Mouse (Mus musculus) neural tube, embryonic 12.5 days (tissue): ENCODE data around the gene Gk. TPM values are rescaled to one million over a fixed set of nuclear protein-coding genes. Genes with fewer than 3 reads are reported as not detected.

ENCODE experiments used
- ATAC-seq: fragments of 200-750 bp; cut with Nextera tagmentation; 2 replicates; pipeline ENCODE4 v1.8.0; 2017; ENCODE audit warnings: low read depth, mild to moderate bottlenecking, moderate TSS enrichment, moderate library complexity; ENCODE audit not compliant: low FRiP score
- H3K27ac ChIP-seq: fragments of 300-500 bp; sonication (generic); 2 replicates; pipeline ENCODE4 v1.5.1; 2016
- H3K27me3 ChIP-seq: fragments of 300-500 bp; sonication (generic); replicated peaks from 2 replicates; pipeline ENCODE4 v1.6.1; 2016; ENCODE audit warnings: mild to moderate bottlenecking
- H3K36me3 ChIP-seq: fragments of 300-500 bp; sonication (generic); 2 replicates; pipeline ENCODE4 v1.6.1; 2016; ENCODE audit warnings: mild to moderate bottlenecking
- H3K4me1 ChIP-seq: fragments of 300-500 bp; sonication (generic); 2 replicates; pipeline ENCODE4 v1.6.1; 2016
- H3K4me2 ChIP-seq: fragments of 300-500 bp; sonication (generic); replicated peaks from 2 replicates; pipeline ENCODE4 v1.6.1; 2016; ENCODE audit warnings: mild to moderate bottlenecking
- H3K4me3 ChIP-seq: fragments of 300-500 bp; sonication (generic); 2 replicates; pipeline ENCODE4 v1.5.1; 2016
- H3K9ac ChIP-seq: fragments of 300-500 bp; sonication (generic); 2 replicates; pipeline ENCODE4 v1.6.1; 2016; ENCODE audit warnings: mild to moderate bottlenecking
- H3K9me3 ChIP-seq: fragments of 300-500 bp; sonication (generic); 2 replicates; pipeline ENCODE4 v1.6.1; 2016; ENCODE audit warnings: mild to moderate bottlenecking
- WGBS: fragments of 180-500 bp; shearing (Covaris S2); methylation state at CpG from one replicate; pipeline ENCODE4 v1.1.7; 2016; 5-methylcytosine and 5-hydroxymethylcytosine counted together
- polyA plus RNA-seq: library from polyadenylated mRNA; unstranded; fragments of >200 nt; fragmentation: Nextera tagmentation; extraction: Ambion mirVana; gene quantifications from 2 replicates; pipeline ENCODE4 v1.2.1, GENCODE M21; 2016

The Gk gene
- polyA plus RNA-seq = 5.3 and 8.2 TPM in 2 replicates

DNA sequence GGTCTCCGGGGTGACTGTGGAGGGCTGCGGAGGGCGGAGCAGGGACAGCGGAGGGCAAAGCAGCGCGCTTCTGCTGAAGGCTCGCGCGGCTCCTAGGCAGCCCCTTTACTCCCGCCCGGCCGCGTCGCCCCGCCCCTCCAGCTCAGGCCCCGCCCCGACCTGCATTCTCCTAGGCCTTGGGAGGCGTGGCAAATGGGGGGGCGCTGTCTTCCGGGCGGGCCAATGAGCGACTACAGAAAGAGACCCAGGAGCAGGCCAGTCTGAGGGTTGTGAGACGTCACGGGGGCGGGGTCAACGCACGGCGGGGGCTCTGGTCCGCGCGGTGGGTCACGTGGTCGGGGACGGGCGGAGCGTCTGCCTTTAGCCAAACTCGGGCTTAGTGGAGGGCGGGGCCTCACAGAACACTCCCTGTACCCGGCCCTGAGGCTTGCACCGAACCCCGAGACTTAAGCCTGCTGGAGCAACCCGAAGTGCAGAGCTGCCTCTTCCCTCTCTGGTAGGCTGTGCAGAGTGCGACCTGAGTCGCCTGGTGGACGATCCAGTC is at the start of gene Gk:
TSS of gene Gk (minus strand) at position 276 of the 544 bp plus-strand sequence.
- Histone ChIP-seq H3K4me1 (no peaks in the 10 kb centered on the region), H3K9me3 (no peaks in the 10 kb centered on the region), H3K4me3 (peak within 1 kb of the TSS; percentile 42), H3K4me2 (peak within 1 kb of the TSS; percentile 62), H3K9ac (peak within 1 kb of the TSS; percentile 48), H3K36me3 (no peaks in the 10 kb centered on the region), H3K27me3 (no peaks in the 10 kb centered on the region), H3K27ac (0 out of 2 replicates have a peak within 1 kb of the TSS, but pooled peaks have one; percentile 37)
- 16% methylated on average over 41 of the region's 45 CpGs for WGBS
- ATAC-seq = peak; percentile 99

DNA sequence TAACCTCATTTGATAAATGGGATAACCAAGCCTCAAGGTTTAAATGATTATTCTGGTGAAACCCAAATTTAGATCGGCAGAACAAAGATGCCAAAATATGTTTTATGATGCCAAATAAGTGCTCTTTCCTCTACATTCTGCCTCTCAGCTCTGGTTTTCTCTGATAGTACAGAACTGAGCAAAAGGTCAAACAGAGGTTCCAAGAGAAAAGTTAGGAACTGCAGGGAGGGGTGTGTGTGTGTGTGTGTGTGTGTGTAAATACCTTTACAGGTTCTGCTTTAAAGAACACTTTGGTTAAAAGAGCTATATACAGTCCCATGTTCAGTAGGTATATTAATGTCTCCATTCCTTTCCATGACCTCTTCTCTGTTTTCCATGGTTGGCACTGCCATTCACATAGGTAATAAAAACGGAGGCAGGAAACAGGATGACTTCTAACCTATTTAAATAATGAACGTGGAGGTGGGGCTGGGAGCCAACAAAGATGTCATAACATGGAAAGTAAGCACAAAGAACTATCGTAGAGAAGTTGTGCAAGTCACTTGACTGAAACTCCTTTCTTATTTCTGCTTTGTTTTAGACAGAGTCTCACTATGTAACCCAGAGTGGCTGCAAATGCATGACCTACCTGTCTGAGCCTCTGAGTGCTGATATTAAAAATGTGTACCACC is 28.2 kb upstream of the Gk start:
- Histone ChIP-seq H3K4me3 (no peak overlapping the region), H3K4me2 (no peak overlapping the region), H3K27me3 (no peaks in the 10 kb centered on the region), H3K36me3 (no peaks in the 10 kb centered on the region), H3K4me1 (no peaks in the 10 kb centered on the region), H3K9me3 (no peaks in the 10 kb centered on the region), H3K9ac (no peak overlapping the region), H3K27ac (no peak overlapping the region)
- no peak for ATAC-seq
- 73% methylated on average over 4 of the region's 4 CpGs for WGBS

DNA sequence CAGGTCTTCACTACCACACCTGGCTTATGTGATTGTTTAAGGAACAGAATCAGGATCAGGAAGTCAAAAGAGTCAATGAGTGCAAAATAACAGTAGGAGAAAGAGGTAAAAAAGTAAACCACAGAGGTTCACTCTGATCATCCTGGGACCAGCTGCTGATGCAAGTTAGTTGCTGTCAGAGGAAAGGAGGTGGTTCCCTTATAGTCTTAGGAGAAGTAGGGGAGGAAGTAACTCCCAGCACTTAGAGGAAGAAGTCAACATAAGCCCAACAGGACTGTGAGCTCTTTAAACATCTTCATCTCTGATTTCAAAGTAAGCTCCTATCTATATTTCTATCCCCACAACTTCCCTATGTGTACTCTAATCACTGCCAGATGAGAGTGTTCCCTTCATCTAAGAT is 26.4 kb upstream of the Gk start:
- Histone ChIP-seq H3K4me3 (no peak overlapping the region), H3K27me3 (no peaks in the 10 kb centered on the region), H3K9me3 (no peaks in the 10 kb centered on the region), H3K36me3 (no peaks in the 10 kb centered on the region), H3K4me2 (no peak overlapping the region), H3K27ac (no peak overlapping the region), H3K9ac (no peak overlapping the region), H3K4me1 (no peaks in the 10 kb centered on the region)
- ATAC-seq = no peak

DNA sequence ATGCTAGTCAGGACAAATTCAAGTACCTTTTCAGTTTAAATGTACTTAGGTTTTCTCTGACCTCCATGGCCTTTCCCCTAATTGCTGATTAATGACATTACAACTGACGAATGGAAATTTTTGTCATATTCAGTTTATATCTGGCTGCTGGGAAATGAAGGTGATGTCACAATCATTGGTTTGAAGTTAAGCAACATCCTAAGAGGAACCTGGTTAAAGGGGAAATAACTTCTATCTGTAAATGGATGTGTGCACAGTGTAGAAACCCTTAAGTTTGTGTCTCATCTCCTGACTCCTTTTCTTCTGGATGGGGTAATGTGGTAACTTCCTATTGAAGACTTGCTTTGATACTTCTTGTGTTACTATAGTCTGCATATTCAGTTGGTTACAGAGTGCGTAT is 20.8 kb upstream of the Gk start:
- Histone ChIP-seq H3K4me1 (no peaks in the 10 kb centered on the region), H3K9ac (no peak overlapping the region), H3K27me3 (no peaks in the 10 kb centered on the region), H3K4me2 (no peak overlapping the region), H3K4me3 (no peak overlapping the region), H3K36me3 (no peaks in the 10 kb centered on the region), H3K9me3 (no peaks in the 10 kb centered on the region), H3K27ac (no peak overlapping the region)
- no peak for ATAC-seq
- WGBS = 91% methylated on average over 2 of the region's 2 CpGs

DNA sequence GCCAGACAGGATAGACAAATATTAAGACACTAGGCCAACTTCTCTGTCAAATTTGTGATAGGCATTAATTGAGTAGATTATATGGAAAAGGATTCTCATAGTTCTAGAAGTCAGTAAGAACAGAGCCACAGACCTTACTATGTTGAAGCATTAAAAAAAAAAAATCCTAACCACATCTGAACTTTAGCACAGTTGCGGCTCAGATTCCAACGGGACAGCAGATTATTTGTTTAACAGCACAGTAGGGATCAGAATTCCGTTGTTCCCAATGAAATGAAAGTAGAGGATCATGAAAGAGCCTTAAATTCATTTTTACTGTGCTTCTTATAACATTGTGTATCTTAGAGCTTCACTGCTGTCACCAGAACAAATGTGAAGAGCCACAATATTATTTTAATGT is 1.7 kb upstream of the Gk start:
- ATAC-seq = no peak
- 74% methylated on average over 3 of the region's 3 CpGs for WGBS
- Histone ChIP-seq H3K27me3 (no peaks in the 10 kb centered on the region), H3K4me3 (no peak overlapping the region), H3K4me2 (no peak overlapping the region), H3K9ac (no peak overlapping the region), H3K36me3 (no peaks in the 10 kb centered on the region), H3K27ac (no peak overlapping the region), H3K4me1 (no peaks in the 10 kb centered on the region), H3K9me3 (no peaks in the 10 kb centered on the region)

DNA sequence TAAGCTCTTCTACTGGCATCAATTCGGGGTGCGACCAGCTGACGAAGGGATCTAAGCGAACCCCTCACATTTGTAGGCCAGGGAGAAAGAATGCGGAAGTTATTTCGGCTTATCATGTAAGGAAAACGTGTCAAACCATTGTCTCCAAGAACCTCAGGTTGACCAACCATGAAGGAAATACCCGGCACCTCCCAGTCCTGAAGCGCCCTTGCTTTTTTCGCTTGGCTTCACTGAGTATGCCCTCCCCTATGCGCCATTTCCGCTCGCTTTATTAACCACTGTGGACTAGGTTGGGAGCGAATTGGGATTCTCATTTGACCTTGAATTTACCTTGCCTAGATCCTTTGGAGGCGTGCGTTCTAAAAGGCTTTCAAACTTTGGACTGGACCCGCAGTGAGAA is 522 bp upstream of the Gk start:
- Histone ChIP-seq H3K27me3 (no peaks in the 10 kb centered on the region), H3K4me3 (peak overlapping the region; percentile 42), H3K4me2 (peak overlapping the region; percentile 49), H3K9ac (peak overlapping the region; percentile 47; the same call in 1 of the 2 replicates), H3K4me1 (no peaks in the 10 kb centered on the region), H3K27ac (no peak overlapping the region), H3K9me3 (no peaks in the 10 kb centered on the region), H3K36me3 (no peaks in the 10 kb centered on the region)
- peak; percentile 74 for ATAC-seq
- WGBS = 22% methylated on average over 17 of the region's 17 CpGs

DNA sequence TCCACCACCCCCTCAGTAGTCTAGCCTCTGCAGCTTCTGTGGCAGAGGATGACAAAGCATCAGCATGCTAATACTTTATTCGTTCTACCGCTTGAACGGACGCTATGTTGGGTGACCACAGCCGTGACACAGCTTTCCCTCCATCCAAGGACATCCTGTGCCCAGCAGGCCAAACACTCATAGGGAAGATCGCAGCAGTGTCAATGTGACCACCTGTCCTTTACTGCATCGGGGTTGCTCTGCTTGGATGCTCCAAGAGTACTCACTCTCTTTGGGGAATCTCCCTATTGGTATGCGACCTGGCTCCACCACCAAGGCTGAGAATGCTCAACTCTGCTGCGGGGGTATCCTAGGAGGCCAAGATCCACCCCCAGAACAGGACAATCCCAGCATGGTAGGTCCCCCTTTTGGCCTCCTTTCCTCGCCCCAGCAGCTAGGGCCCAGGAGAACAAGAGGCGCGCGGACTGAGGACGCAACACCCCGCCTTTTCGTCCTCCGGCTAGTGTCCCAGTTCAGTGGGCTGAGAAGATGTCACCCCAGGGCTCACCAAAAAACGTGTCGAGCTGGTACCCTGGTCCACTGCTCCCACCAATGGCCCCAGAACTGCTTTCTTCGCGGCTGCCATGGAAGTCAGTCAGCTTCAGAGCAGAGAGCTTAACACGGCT is 608 bp downstream of the Gk start:
- no peaks in the 10 kb centered on the region for H3K27me3 ChIP-seq
- no peak for ATAC-seq
- H3K4me3 ChIP-seq = peak overlapping the region; percentile 42
- H3K27ac ChIP-seq = 0 out of 2 replicates have a peak overlapping the region, but pooled peaks have one; percentile 37
- 19% methylated on average over 22 of the region's 22 CpGs for WGBS
- peak overlapping the region; percentile 48 for H3K9ac ChIP-seq
- H3K4me1 ChIP-seq = no peaks in the 10 kb centered on the region
- H3K4me2 ChIP-seq = peak overlapping the region; percentile 62
- H3K9me3 ChIP-seq = no peaks in the 10 kb centered on the region
- H3K36me3 ChIP-seq = no peaks in the 10 kb centered on the region

DNA sequence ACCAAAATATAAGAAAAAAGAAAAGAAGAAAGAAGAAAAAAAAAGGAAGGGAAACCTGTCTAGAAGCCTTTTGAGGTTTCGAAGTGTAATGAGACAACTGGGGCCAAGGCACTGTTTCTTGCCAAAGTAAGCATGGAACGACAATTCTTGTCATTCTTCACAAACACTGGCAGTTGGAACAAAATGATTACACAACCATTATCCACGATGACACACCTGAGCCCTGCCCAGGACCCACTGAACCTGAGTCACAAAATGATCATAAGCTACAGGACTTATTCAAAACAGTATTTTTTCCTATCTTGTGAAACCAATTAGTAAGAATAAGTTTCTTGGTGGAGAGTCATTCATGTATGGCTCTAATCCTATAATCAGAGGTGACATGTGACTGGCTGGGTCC is 5.3 kb downstream of the Gk start:
- ATAC-seq = no peak
- Histone ChIP-seq H3K9me3 (no peaks in the 10 kb centered on the region), H3K4me2 (no peak overlapping the region), H3K9ac (no peak overlapping the region), H3K4me1 (no peaks in the 10 kb centered on the region), H3K27ac (no peak overlapping the region), H3K27me3 (no peaks in the 10 kb centered on the region), H3K36me3 (no peaks in the 10 kb centered on the region), H3K4me3 (no peak overlapping the region)
- WGBS = 89% methylated on average over 3 of the region's 3 CpGs

DNA sequence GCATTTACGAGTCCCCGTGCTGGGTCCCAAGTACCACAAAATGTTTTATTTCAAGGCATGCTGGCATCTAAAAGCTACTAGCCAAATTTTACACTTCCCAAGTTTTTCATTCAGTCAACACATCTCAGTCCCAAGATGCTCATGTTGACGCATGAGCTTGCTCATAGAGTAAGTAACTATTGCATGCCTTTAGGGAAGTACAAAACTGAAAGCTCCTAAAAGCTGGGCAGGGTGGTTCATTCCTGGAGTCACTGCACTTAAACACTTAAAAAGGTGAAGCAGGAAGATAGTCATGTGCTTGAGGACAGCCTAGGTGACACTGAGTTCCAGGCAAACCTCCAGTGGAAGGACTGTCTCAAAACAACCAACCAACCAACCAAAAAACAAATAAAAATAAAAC is 5.9 kb downstream of the Gk start:
- WGBS = 92% methylated on average over 3 of the region's 3 CpGs
- no peaks in the 10 kb centered on the region for H3K9me3 ChIP-seq
- no peaks in the 10 kb centered on the region for H3K27me3 ChIP-seq
- H3K36me3 ChIP-seq = no peaks in the 10 kb centered on the region
- no peak overlapping the region for H3K9ac ChIP-seq
- ATAC-seq = no peak
- no peak overlapping the region for H3K4me2 ChIP-seq
- H3K27ac ChIP-seq = no peak overlapping the region
- H3K4me3 ChIP-seq = no peak overlapping the region
- H3K4me1 ChIP-seq = no peaks in the 10 kb centered on the region

DNA sequence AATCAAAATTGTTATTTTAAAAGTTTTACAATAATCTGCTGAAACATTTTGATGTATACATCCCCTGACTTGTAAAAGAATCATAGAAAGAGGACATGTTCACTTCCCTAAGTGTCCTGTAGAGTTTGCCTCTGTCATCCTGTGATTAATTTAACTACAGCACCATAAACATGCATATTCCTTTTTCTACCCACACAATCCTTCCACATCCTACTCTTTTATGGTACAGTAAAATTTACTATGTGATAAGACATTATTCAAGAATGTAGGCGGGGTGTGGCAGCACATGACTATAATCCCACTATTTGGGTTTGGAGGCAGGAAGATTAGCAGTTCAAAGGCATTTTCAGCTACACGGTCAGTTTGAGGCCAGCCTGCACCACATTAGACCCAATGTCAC is 8.0 kb downstream of the Gk start:
- no peak overlapping the region for H3K4me2 ChIP-seq
- H3K9ac ChIP-seq = no peak overlapping the region
- ATAC-seq = no peak
- no peaks in the 10 kb centered on the region for H3K27me3 ChIP-seq
- no peak overlapping the region for H3K4me3 ChIP-seq
- no peaks in the 10 kb centered on the region for H3K9me3 ChIP-seq
- H3K4me1 ChIP-seq = no peaks in the 10 kb centered on the region
- no peaks in the 10 kb centered on the region for H3K36me3 ChIP-seq
- H3K27ac ChIP-seq = no peak overlapping the region
- WGBS = 72% methylated on average over 2 of the region's 2 CpGs

DNA sequence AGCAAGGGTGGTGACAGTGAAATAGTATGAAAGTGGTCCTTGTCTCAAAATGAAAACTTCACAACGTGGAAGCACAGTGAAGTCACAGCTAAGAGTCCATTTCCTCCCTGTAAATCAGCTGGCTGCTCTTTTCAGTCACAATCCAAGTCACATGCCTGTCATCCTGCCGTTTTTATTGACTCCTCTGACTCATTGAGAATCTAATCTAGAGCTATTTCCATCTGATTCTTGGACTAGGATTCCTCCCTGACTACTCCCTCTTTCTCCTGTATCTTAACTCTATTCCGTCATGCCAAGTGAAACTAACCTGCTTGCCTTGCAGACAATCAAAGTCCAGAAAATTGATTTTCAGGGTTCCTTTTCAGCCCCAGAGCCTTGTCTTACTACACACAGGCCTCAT is 20.6 kb downstream of the Gk start:
- H3K27ac ChIP-seq = no peak overlapping the region
- no peak overlapping the region for H3K4me2 ChIP-seq
- no peaks in the 10 kb centered on the region for H3K4me1 ChIP-seq
- H3K4me3 ChIP-seq = no peak overlapping the region
- H3K27me3 ChIP-seq = no peaks in the 10 kb centered on the region
- ATAC-seq = no peak
- H3K9ac ChIP-seq = no peak overlapping the region
- WGBS = 38% methylated on average over 3 of the region's 3 CpGs
- H3K9me3 ChIP-seq = no peaks in the 10 kb centered on the region
- H3K36me3 ChIP-seq = no peaks in the 10 kb centered on the region

DNA sequence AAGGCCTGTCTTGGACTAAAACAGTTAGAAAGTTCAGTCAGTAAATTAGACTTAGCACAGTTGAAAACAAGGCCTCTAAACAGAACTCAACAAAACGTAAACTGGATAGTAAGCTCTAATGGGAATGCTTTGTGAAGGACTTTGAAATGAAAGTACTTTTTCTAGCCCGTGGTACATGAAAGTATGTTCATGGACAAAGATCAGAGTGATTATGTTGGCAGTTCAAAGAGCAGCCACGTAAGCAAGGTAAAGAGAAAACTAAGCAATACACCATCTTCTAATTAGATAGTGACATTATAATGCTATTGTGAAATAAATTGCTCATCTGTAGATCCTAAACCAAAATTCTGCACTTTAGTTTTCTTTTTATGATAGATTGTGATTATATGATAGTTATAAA is 32.8 kb downstream of the Gk start:
- Histone ChIP-seq H3K9ac (no peak overlapping the region), H3K36me3 (no peaks in the 10 kb centered on the region), H3K4me1 (no peaks in the 10 kb centered on the region), H3K27ac (no peak overlapping the region), H3K4me3 (no peak overlapping the region), H3K9me3 (no peaks in the 10 kb centered on the region), H3K4me2 (no peak overlapping the region), H3K27me3 (no peaks in the 10 kb centered on the region)
- 80% methylated on average over 3 of the region's 3 CpGs for WGBS
- ATAC-seq = no peak

DNA sequence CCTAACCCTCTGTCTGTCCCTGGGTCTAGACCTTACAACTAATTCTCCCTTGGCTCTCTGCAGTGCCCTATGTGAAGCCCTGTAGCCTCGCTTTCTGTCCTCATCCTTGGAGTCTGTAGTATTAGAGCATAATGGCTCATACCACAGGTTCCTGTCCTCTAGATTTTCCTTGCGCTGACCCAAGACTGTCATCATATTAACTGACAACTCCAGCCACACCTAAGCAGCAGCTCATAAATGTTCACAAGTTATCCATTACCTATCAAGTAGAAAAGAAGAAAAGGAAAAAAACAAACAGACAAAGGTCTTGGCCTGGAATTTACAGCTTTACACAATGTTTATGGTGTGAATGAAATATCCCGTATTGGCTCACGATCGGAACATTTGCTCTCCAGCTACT is 43.4 kb downstream of the Gk start:
- Histone ChIP-seq H3K27me3 (no peaks in the 10 kb centered on the region), H3K4me3 (no peak overlapping the region), H3K9me3 (no peaks in the 10 kb centered on the region), H3K27ac (no peak overlapping the region), H3K36me3 (no peaks in the 10 kb centered on the region), H3K4me1 (no peaks in the 10 kb centered on the region), H3K4me2 (no peak overlapping the region), H3K9ac (no peak overlapping the region)
- ATAC-seq = no peak
- 91% methylated on average over 5 of the region's 5 CpGs for WGBS
